Mouse (Mus musculus) MN1 (cell line): ENCODE data around the gene Nova1.

ENCODE experiments used
- DNase-seq: peaks from one replicate; pipeline ENCODE4 v3.0.0-alpha.2; 2016; ENCODE audit warnings: low spot score

Nova1 gene

GRCm38 (mm10) chr12:46818856-46819347 is at the start of gene Nova1:
Gene Nova1, minus strand, starts transcription at chr12:46818929.
- peak; percentile 85 for DNase-seq

DNA sequence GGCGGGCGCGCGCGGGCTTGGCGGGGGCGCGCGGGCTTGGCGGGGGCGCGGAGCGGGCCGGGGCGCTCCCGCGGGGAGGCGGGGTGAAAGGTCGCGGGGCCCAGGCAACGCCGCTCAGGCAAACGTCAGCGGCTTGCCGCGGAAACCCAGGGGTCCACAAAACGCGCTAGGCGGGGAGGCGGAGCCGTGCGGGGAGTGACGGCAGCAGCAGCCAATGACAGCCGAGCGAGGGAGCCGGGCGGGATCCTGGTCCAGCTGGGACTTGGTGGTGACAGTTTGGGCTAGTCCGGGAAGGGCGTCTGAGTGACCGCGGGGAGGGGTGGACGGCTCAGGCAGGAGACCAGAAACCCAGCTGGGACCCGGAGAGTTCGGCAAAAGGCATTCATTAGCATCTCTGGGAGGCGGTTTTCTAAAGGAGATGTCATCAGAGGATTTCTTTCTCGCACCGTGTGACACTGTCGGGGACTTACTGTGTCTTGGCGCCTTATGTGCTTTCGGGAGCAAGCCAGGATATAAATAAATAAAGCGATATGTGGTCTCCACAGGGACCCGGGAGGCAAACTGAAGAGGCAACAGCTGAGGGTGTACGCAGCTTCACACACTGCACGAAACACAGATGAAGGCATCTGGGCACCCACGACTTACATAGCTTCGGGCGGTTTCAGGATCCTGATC is 756 bp upstream of the Nova1 start:
- DNase-seq: peak; percentile 97

DNA sequence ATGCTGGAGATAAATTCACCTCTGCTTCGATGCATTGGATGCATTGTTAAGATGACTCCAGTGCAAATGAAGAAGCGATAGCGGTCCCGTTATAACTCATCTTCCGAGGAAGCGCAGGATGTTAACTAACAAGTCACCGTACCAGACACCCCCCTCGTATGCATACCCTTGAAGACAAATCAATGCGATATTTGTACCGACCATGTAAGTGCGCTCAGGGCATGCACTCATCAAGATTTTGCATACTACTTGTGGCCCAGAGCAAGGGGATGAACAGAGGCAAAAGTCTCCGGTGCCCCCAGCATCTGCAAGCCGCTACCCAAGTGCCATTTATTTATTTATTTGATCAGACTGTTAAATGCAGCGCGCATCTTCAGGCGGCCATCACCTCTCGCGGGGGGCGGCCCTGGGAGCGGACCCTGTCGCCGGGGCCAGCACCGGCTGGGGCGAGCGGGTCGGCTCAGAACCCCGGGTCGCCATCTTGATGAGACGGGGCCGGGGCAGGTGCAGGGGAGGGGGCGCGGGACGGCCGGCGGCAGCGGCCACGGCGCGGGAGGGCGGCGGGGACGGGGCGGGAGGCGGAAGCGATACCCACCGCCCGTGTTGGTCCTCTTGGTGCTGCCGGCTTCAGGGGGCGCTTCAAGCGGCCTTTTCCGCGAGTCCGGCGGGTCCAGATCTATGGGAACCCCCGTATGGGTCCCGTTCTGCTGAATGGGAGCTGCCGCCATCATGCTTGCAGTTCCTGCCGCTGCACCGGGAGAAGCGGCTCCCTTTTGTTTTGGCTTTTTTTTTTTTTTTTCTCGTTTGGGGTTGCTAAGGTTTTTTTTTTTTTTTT is 491 bp downstream of the Nova1 start:
- DNase-seq: peak; percentile 63

DNA sequence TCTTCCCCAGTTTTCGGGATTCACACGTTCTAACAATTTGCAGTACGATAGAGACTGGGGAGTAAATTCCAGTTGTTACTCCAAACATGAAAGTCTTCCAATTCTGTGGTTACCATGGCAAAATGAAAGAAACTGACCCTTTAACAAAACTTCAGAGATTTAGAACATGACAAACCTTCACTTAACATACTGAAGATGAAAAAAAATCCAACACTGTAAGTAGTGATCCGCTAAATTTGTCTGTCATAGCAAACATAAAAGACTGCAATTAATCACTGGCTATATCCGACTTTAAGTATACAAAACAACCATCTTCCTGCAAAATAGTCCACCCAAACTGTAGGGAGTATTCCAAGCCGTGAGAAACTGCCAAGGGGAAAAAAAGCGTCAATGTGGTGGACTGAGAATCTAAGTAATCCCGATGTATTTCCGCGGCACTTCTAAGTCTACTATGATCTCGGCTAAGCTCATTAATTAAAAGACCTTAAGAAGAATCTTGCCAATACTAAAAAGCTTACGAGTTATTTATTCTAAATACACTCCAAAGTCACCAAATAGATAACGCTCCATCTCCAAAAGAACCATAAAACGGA is 1.4 kb downstream of the Nova1 start:
- DNase-seq: peak; percentile 19

- DNase-seq: no peak
Measured at GRCm38 (mm10) chr12:46816291-46816690, 2.4 kb downstream of the Nova1 start.

- DNase-seq: no peak
Measured at GRCm38 (mm10) chr12:46815697-46816096, 3.0 kb downstream of the Nova1 start.

DNA sequence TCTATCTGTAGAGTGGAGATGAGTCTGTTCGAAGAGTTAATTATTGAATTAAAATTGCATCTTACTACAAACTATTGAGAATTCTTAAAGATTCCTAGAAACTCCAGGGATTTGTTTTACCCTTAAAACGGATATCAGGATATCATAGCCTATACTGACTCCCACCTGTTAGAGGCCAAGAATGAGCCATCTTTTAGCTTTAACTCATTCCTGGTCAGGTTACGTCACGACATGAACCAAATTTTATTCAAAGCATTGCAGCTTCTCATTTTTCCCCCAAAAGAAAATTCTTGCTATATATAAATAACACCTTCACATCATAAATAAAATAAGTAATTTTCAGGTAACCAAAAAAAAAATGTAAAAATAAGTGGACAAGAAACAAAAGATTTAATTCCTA is 3.9 kb downstream of the Nova1 start:
- no peak for DNase-seq

GRCm38 (mm10) chr12:46801311-46801710 is 17.4 kb downstream of the Nova1 start:
- DNase-seq: no peak

GRCm38 (mm10) chr12:46782301-46783280 is 36.1 kb downstream of the Nova1 start:
- DNase-seq: no peak

DNA sequence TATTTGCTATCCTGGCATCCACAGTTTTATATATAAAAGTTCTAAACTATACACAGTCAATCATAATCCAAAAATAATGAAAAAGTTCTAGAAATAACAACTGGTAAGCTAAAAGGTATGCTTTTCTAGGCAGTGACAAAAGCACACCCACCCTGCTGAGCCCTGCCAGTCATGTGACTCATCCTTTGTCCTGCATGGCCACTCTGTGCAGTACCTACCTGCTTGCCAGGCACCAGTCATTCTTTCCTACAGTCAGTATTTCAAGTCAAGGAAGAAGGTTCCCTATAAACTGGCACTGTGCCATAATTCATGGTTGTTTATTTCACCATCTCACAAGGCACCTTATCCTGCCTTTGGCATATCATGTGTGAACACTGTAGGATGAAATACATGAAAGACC is 37.2 kb downstream of the Nova1 start:
- peak; percentile 23 for DNase-seq

GRCm38 (mm10) chr12:46780983-46781382 is 37.7 kb downstream of the Nova1 start:
- DNase-seq: no peak

DNA sequence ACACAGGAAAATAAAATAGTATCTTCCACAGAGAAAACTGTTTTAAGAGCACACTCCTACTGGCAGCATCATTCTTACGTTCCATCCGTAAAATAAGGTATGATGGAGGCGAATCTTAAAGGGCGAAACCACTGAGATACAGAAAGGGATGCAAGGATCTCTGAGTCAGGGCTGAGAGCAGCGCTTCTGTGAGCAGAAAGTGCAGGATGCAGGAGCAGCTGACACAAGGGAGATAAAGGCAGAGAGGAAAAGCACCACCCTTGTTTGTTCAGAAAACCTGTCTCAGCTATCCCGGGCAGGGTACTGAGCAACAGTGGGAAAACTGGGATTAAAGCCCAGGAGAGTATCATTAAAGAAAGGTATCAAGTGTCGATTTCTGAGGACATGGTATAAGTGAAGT is 59.3 kb downstream of the Nova1 start:
- no peak for DNase-seq

- no peak for DNase-seq
Measured at GRCm38 (mm10) chr12:46754325-46754848, 64.3 kb downstream of the Nova1 start.

DNA sequence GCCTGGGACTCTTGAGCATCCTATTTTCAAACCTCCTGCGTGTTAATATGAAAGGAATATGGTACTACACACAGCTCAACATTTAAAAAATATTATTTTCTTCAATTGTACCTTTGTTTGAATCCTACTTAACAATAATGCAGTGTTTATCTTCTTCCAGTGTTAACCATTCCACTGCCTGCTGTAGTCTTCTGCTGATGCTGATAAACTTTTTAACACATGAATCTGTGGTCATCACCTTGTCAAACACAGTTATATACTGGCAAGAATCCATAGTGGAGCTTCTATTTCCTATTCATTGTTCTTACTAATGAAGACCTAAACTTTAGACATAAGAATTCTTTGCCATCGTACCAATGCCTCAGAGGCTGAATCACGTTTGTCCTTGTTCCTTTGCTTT is 65.6 kb downstream of the Nova1 start:
- DNase-seq: no peak

DNA sequence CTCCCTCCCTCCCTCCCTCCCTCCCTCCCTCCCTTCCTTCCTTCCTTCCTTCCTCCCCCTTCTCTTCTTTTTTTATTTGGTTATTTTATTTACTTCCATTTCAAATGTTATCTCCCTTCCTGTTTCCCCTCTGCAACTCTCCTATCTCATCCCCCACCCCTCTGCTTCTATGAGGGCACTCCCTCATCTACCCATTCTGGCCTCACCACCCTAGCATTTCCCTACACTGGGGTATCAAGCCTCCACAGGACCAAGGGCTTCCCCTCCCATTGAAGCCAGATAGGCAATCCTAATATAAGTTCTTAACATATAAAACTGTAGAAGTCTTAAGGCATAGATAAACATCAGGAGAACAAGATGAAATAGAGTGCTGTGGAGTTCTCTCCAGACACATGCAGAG is 85.5 kb downstream of the Nova1 start:
- no peak for DNase-seq

DNA sequence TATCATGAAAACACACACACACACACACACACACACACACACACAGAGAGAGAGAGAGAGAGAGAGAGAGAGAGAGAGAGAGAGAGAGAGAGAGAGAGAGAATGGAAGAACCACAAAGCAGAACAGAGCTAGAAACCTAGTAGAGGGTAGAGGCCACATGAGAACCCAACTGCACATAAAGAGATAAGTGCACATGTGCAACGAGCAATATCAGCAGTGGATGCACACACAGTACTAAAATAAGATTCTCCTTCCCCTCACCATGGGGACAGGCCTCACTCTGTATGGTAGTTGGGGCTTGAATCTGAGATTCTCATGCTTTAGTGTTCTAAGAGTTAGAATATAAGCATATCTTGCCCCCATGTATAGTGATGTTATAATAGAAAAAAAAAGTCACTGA is 86.8 kb downstream of the Nova1 start:
- DNase-seq: no peak

DNA sequence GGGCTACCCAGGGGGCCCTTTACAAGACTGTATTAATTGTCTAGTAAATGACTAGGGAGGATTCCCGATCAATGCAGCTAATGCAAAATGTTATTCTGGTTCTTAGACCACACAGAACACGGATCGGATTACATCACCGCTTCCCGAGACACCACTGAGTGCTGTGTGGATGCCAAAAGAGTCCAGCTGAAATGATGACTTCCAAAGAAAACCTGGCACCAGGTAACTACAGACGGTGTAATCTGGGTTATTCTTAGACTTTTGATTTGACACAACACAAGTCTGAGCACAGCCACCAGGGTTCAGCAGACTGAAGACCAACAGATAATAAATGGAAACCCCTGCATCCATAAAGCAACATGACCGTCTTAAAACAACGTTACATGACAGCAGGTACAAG is 96.8 kb downstream of the Nova1 start:
- DNase-seq: no peak

GRCm38 (mm10) chr12:46719076-46719475 is 99.7 kb downstream of the Nova1 start:
- DNase-seq: no peak

- DNase-seq: no peak
Measured at GRCm38 (mm10) chr12:46710094-46710493, 108.6 kb downstream of the Nova1 start.

- no peak for DNase-seq
Measured at GRCm38 (mm10) chr12:46709475-46709874, 109.3 kb downstream of the Nova1 start.

GRCm38 (mm10) chr12:46700202-46700601 is 118.5 kb downstream of the Nova1 start:
- no peak for DNase-seq
